Mouse (Mus musculus) lung, adult 2 months (tissue): ENCODE results near the gene Hhipl2. TPM values are rescaled to one million over a fixed set of nuclear protein-coding genes. Genes with fewer than 3 reads are reported as not detected.

Experiments
- DNase-seq: peaks from one replicate; pipeline ENCODE4 v3.0.0; 2022
- H3K4me1 ChIP-seq: fragments of 200-500 bp; 2 replicates; pipeline ENCODE4 v1.6.1; 2011; ENCODE audit warnings: low read length; ENCODE audit not compliant: control insufficient read depth, insufficient read depth
- H3K4me3 ChIP-seq: fragments of 200-500 bp; replicated peaks from 2 replicates; pipeline ENCODE3; 2011; ENCODE audit warnings: low read depth, mild to moderate bottlenecking, control low read depth, low read length; ENCODE audit errors: extremely low read depth
- CTCF ChIP-seq: fragments of 200-500 bp; IDR thresholded peaks from 2 replicates; pipeline ENCODE4 v1.5.1; 2011; ENCODE audit warnings: mild to moderate bottlenecking, low read length, control low read depth; ENCODE audit not compliant: insufficient read depth
- POLR2A ChIP-seq: fragments of 200-500 bp; IDR thresholded peaks from 2 replicates; pipeline ENCODE4 v1.6.1; 2011; ENCODE audit warnings: low read depth, mild to moderate bottlenecking, control low read depth, low read length, borderline replicate concordance; ENCODE audit errors: extremely low read depth
- WGBS: fragments of 180-500 bp; shearing (Covaris S2); methylation state at CpG from one replicate; pipeline ENCODE4 v1.1.7; 2018; 5-methylcytosine and 5-hydroxymethylcytosine counted together
- polyA plus RNA-seq: library from polyadenylated mRNA; depleted of rRNA; stranded (reverse); fragments of >200 nt; gene quantifications from 2 replicates; pipeline ENCODE4 v1.2.3, GENCODE M21; 2012

The Hhipl2 gene
- polyA plus RNA-seq, 1 experiment, result 0.08 TPM

DNA sequence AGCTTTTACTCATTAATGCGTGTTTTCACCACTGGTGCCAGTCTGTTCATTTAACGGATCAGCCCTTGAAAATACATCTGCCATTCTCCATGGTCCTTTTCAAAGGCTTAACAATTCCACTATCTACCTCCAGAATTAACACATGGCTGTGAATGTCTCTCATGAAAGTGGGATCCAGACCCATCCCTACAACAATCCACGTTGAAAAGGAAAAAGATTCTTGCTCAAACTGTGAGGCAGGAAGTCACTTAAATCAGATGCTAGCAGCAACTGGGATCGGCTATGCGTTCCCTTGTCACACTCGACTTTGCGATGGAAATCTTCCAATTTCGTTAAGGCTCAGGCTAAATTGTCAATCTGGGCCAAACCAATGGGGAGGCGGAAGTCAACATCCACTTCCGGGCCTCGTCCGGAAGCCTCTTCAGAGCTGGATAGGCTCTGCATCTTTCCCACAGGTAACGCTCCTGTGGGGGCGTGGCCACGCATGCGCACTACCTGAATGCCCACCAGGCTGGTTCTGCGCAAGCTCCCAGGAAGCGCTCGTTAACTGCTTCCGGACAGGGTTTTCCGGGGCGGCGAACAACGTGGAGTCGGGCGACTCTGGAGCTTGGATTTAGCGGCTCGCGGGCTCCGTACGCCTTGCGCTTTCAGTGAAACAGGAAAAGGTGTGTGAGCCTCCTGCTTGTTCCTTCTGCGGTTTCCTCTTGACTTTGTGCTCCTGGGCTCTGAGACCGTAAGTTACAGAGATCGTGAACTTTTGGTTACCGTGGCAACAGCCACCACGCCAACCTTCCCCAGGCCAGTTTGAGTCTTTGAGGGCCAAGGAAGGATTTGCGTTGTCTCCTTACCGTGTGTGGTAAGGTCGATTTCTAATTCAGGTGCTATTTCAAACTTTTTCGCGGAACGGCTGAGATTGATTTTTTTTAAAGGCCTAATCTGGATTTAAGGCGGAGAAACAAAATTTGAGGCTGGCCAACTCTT, 29.3 kb upstream of the Hhipl2 start, which contains the start of gene Taf1a:
Gene Taf1a (plus strand): TSS at position 556 of the 981 bp plus-strand sequence.
- Histone ChIP-seq H3K4me3 (peak within 1 kb of the TSS; percentile 72), H3K4me1 (peaks cover 4% of the 10 kb centered on the region)
- TF ChIP-seq POLR2A, result 0 out of 2 replicates have a peak, but pooled peaks have one; percentile 11
- TF ChIP-seq CTCF, result no peak
- DNase-seq, result peak; percentile 83
- WGBS, result 5% methylated on average over 44 of the region's 44 CpGs

DNA sequence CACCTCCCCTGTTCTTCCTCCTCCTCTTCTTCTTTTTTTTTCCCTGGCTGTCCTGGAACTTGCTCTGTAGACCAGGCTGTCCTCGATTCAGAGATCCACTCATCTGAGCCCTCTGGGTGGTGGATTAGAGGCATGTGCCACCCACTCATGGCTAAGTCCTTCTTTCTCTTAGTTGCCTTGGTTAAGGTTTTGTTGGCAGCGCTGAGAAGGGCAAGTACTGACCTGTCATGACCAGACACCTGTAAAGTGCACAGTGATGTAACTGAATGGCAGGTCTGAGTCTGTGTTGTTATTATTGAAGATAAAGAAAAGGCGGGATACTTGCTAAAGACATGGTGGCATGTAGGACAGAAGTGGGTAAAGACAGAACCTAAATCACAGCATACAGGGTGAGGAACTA, 14.6 kb upstream of the Hhipl2 start:
- TF ChIP-seq POLR2A (no peak), CTCF (no peak)
- Histone ChIP-seq H3K4me3 (no peak overlapping the region), H3K4me1 (no peaks in the 10 kb centered on the region)
- no peak for DNase-seq
- WGBS, result 91% methylated on average over 3 of the region's 3 CpGs

DNA sequence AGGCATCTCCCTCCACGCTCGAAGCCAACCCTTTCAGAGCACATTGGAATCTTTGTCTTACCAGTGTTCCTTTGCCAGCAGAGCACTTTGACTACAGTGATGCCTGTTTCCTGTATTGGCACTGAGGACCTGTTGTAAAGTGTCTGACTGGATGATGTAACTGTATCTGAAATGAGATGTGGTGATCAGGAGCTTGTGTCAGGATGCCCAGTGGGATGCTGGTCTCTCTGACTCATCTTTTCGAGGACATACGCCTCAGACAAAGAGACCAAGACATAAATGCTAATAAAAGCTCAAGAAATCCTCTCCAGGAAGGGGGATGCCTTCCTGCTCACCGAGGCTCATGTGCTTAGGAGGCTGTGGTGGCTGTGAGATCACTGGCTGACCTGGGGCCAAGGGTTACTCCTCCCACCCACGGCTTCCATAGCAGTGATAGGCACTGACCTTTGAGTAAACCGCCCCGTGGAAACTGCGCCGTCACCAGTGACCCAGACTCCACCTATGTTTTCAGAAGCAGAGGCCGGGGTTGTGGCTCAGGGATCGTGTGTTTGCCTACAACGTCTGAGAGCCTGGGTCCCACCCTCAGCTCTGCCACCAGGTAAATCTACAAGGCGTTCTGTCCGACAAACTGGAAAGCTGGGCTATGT, 3.8 kb upstream of the Hhipl2 start:
- no peaks in the 10 kb centered on the region; the same call in 1 of the 2 replicates for H3K4me1 ChIP-seq
- TF ChIP-seq POLR2A (no peak), CTCF (no peak)
- 86% methylated on average over 15 of the region's 15 CpGs for WGBS

DNA sequence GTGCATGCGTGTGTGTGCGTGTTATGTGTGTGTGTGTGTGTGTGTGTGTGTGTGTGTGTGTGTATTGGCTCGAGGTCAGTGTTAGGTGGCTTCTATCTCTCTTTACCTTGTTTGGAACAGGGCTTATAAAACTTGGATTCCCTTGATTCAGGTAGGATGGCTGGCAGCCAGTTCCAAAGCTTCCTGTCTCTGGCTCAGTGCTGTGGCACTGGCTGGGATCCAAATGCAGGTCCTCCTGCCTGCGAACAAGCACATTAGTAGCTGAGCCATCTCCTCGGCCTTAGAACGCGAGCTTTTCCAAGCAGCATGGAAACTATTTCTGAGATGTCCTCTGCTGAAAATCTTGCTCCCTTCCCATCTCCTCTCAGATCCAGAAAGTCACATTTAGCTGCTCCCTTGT, 1.7 kb downstream of the Hhipl2 start:
- Histone ChIP-seq H3K4me3 (no peak overlapping the region), H3K4me1 (no peaks in the 10 kb centered on the region; the same call in 1 of the 2 replicates)
- no peak for DNase-seq
- TF ChIP-seq POLR2A (no peak), CTCF (no peak)
- WGBS, result 66% methylated on average over 7 of the region's 7 CpGs

More for the DNA sequence above, 3.8 kb upstream of the Hhipl2 start:
- DNase-seq, result no peak
- no peak overlapping the region for H3K4me3 ChIP-seq

DNA sequence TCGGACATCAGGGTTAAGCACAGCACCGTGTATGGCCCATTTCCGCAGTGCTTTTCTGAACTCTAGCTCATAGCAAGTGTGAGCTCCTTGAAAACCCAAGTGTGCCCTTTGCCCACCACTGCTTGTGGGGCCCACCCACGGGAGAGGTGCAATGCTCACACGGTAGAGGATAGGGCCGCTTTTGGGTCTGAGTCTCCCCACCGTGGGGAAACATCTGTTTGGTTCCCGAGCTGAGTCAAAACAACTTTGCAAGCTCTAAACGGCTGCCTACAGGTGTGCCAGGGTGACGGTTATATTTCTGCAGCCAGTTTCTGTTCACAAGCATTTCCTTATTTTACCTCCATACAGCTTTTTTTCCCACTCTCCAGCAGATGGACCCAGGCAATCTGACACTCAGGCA, 2.3 kb downstream of the Hhipl2 start:
- Histone ChIP-seq H3K4me3 (no peak overlapping the region), H3K4me1 (no peaks in the 10 kb centered on the region; the same call in 1 of the 2 replicates)
- WGBS, result 80% methylated on average over 10 of the region's 10 CpGs
- TF ChIP-seq POLR2A (no peak), CTCF (no peak)
- no peak for DNase-seq

DNA sequence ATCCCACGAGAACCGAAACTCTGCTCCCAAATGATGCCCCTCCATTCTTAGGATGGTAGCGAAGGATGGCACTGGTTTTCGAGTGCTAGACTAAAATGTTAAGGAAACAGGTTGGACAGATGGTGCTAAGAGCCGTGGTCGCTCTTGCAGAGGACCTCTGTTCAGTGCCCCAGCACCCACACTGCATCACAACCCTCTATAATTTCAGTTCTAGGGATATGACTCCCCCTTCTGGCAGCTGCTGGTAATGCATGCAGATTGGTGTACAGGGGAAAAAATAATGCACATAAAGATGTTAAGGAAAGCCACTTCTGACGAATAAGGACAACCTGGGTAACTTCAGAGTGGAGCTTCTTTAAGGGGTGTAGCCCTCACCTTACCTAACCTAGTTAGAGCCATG, 6.1 kb downstream of the Hhipl2 start:
- Histone ChIP-seq H3K4me3 (no peak overlapping the region), H3K4me1 (no peaks in the 10 kb centered on the region)
- DNase-seq, result no peak
- 91% methylated on average over 7 of the region's 7 CpGs for WGBS
- TF ChIP-seq CTCF, result no peak
- no peak for TF ChIP-seq POLR2A

DNA sequence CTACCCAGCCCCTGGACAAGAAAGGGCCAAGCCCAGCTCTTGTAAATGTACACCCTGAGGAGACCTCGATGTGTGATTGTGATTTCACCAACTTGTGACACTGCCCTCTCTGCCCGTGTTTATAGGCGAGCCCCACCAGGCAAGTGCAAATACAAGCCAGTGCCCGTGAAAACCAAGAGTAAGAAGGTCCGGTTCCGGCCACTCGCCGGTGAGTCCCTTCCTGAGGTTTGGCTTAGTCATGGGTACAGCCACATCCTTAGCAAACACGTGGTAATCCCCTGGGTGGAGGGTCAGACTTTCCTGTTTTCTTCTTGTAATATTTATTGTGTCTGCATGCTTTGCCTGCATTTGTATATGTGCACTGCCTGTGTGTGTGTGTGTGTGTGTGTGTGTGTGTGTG, 16.9 kb downstream of the Hhipl2 start:
- WGBS, result 83% methylated on average over 9 of the region's 9 CpGs
- H3K4me1 ChIP-seq, result no peaks in the 10 kb centered on the region
- no peak for TF ChIP-seq POLR2A
- TF ChIP-seq CTCF, result no peak
- no peak for DNase-seq
- H3K4me3 ChIP-seq, result no peak overlapping the region

DNA sequence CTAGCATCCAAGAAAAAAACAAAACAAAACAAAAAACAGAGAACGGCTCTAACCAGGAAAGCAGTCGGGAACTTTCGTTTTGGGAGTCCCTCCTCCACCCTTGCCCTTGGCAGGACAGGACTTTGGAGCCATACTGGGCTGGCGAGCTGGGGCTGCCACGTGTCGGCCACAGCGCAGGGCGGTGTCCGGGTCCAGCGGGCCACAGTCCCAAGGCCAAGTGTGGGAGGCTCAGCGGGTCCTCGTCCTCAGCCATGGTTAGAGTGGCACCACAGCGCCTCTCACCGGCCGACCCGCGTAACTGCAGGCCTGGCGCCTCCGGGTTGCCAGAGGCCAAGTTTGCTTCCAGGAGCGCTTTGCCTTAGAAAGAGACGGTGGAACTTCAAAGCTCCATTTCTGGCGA, 21.0 kb downstream of the Hhipl2 start:
- Histone ChIP-seq H3K4me1 (no peaks in the 10 kb centered on the region), H3K4me3 (peak overlapping the region; percentile 70)
- WGBS, result 16% methylated on average over 22 of the region's 22 CpGs
- TF ChIP-seq POLR2A, result no peak
- peak; percentile 56 for TF ChIP-seq CTCF
- DNase-seq, result peak; percentile 72

DNA sequence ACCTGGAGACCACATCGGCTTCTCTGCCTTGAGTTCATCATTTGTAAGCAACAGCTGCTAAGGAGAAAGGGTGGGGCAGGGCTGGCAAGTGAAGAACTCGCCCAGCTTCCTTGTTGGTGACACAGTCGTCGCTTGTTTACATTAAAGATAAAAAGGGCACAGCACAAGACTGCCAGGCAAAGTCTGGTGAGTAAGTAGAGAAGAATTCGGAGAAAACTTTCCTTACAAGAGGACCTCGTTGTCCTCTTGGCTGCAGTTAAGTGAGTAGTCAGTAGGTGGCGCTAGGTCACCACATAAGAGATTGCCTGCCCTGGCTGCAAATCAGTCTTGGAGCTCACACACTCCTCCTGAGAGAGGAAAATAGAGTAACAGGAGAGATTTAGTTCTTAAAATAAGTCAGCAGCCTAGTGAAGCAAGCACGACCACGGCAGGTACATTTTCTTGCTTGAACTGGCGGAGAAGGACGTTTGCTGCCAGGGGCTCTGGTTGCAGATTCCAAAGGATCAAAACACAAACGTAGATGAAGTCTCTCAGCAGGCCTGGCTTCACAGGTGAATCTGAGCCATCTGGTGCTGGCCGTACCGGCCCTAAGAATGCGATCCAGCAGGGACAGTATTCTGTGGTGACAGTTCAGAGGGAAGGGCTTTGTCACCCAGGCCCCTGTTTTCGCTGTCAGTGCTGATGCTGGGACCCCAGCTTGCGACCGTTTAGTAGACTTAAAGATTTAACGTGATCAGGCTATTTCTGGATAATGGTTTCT, 24.2 kb downstream of the Hhipl2 start:
- TF ChIP-seq POLR2A (no peak), CTCF (peak; percentile 92)
- Histone ChIP-seq H3K4me3 (no peak overlapping the region), H3K4me1 (no peaks in the 10 kb centered on the region)
- DNase-seq, result peak; percentile 71
- 26% methylated on average over 19 of the region's 19 CpGs for WGBS
